Mouse (Mus musculus) forebrain, embryonic 13.5 days (tissue): ENCODE measurements around the gene Alg14. TPM values are rescaled to one million over a fixed set of nuclear protein-coding genes. Genes with fewer than 3 reads are reported as not detected.

Experiments used
- ATAC-seq: fragments of 200-750 bp; cut with Nextera tagmentation; 2 replicates; pipeline ENCODE4 v1.8.0; 2017
- H3K27ac ChIP-seq: fragments of 300-500 bp; sonication (generic); 2 replicates; pipeline ENCODE4 v1.5.1; 2015; ENCODE audit warnings: inconsistent platforms, mild to moderate bottlenecking, moderate library complexity
- H3K27me3 ChIP-seq: fragments of 300-500 bp; sonication (generic); 2 replicates; pipeline ENCODE4 v1.6.1; 2015; ENCODE audit warnings: mild to moderate bottlenecking, inconsistent platforms
- H3K36me3 ChIP-seq: fragments of 300-500 bp; sonication (generic); 2 replicates; pipeline ENCODE4 v1.6.1; 2015; ENCODE audit warnings: mild to moderate bottlenecking, inconsistent platforms; ENCODE audit not compliant: poor library complexity, severe bottlenecking
- H3K4me1 ChIP-seq: fragments of 300-500 bp; sonication (generic); 2 replicates; pipeline ENCODE4 v1.6.1; 2015; ENCODE audit warnings: inconsistent platforms
- H3K4me2 ChIP-seq: fragments of 300-500 bp; sonication (generic); 2 replicates; pipeline ENCODE4 v1.6.1; 2015; ENCODE audit warnings: inconsistent platforms, mild to moderate bottlenecking, moderate library complexity
- H3K4me3 ChIP-seq: fragments of 300-500 bp; sonication (generic); 2 replicates; pipeline ENCODE4 v1.5.1; 2015; ENCODE audit warnings: mild to moderate bottlenecking, inconsistent platforms
- H3K9ac ChIP-seq: fragments of 300-500 bp; sonication (generic); 2 replicates; pipeline ENCODE4 v1.6.1; 2015; ENCODE audit warnings: mild to moderate bottlenecking, inconsistent platforms
- H3K9me3 ChIP-seq: fragments of 300-500 bp; sonication (generic); replicated peaks from 2 replicates; pipeline ENCODE4 v1.6.1; 2016; ENCODE audit warnings: inconsistent platforms
- WGBS: fragments of 180-500 bp; shearing (Covaris S2); methylation state at CpG from one replicate; pipeline ENCODE4 v1.1.7; 2015; 5-methylcytosine and 5-hydroxymethylcytosine counted together
- polyA plus RNA-seq: library from polyadenylated mRNA; unstranded; fragments of >200 nt; fragmentation: Nextera tagmentation; extraction: Ambion mirVana; gene quantifications from 2 replicates; pipeline ENCODE4 v1.2.1, GENCODE M21; 2015

Gene Alg14
- polyA plus RNA-seq, 1 experiment from 2014 or later, result 34.8 TPM

- Histone ChIP-seq H3K36me3 (0 out of 2 replicates have a peak, but pooled peaks cover 2% of the 10 kb centered on the region), H3K4me3 (no peak overlapping the region), H3K4me2 (no peak overlapping the region), H3K9ac (no peak overlapping the region), H3K27ac (no peak overlapping the region), H3K9me3 (no peaks in the 10 kb centered on the region), H3K4me1 (no peaks in the 10 kb centered on the region), H3K27me3 (no peaks in the 10 kb centered on the region)
- ATAC-seq, result no peak
- 91% methylated on average over 6 of the region's 6 CpGs for WGBS
Observed at GRCm38 (mm10) chr3:121314149-121314548, 22.6 kb downstream of the Alg14 start.

GRCm38 (mm10) chr3:121315498-121315897 is 23.9 kb downstream of the Alg14 start:
- Histone ChIP-seq H3K4me1 (no peaks in the 10 kb centered on the region), H3K4me3 (no peak overlapping the region), H3K27ac (no peak overlapping the region), H3K9ac (no peak overlapping the region), H3K36me3 (0 out of 2 replicates have a peak, but pooled peaks cover 2% of the 10 kb centered on the region), H3K4me2 (no peak overlapping the region), H3K9me3 (no peaks in the 10 kb centered on the region), H3K27me3 (no peaks in the 10 kb centered on the region)
- 97% methylated on average over 7 of the region's 7 CpGs for WGBS
- no peak for ATAC-seq

- H3K4me2 ChIP-seq, result no peak overlapping the region
- no peaks in the 10 kb centered on the region for H3K4me1 ChIP-seq
- H3K4me3 ChIP-seq, result no peak overlapping the region
- no peak for ATAC-seq
- H3K27ac ChIP-seq, result no peak overlapping the region
- peaks cover 8% of the 10 kb centered on the region; the same call in 1 of the 2 replicates for H3K36me3 ChIP-seq
- 94% methylated on average over 6 of the region's 6 CpGs for WGBS
- no peaks in the 10 kb centered on the region for H3K27me3 ChIP-seq
- H3K9me3 ChIP-seq, result no peaks in the 10 kb centered on the region
- H3K9ac ChIP-seq, result no peak overlapping the region
Observed at GRCm38 (mm10) chr3:121319906-121320305, 28.3 kb downstream of the Alg14 start.

GRCm38 (mm10) chr3:121320896-121321295 is 29.3 kb downstream of the Alg14 start:
- no peak overlapping the region for H3K9ac ChIP-seq
- ATAC-seq, result no peak
- no peaks in the 10 kb centered on the region for H3K4me1 ChIP-seq
- peaks cover 7% of the 10 kb centered on the region; the same call in 1 of the 2 replicates for H3K36me3 ChIP-seq
- 52% methylated on average over 1 of the region's 1 CpGs for WGBS
- H3K27me3 ChIP-seq, result no peaks in the 10 kb centered on the region
- no peaks in the 10 kb centered on the region for H3K9me3 ChIP-seq
- no peak overlapping the region for H3K27ac ChIP-seq
- no peak overlapping the region for H3K4me2 ChIP-seq
- H3K4me3 ChIP-seq, result no peak overlapping the region

GRCm38 (mm10) chr3:121323371-121323770 is 31.8 kb downstream of the Alg14 start:
- no peak overlapping the region for H3K4me2 ChIP-seq
- H3K27me3 ChIP-seq, result no peaks in the 10 kb centered on the region
- H3K9ac ChIP-seq, result no peak overlapping the region
- 97% methylated on average over 15 of the region's 15 CpGs for WGBS
- H3K4me1 ChIP-seq, result no peaks in the 10 kb centered on the region
- no peaks in the 10 kb centered on the region for H3K9me3 ChIP-seq
- no peak for ATAC-seq
- H3K27ac ChIP-seq, result no peak overlapping the region
- H3K4me3 ChIP-seq, result no peak overlapping the region
- H3K36me3 ChIP-seq, result peaks cover 6% of the 10 kb centered on the region; the same call in 1 of the 2 replicates

GRCm38 (mm10) chr3:121327406-121327805 is 35.8 kb downstream of the Alg14 start:
- peaks cover 3% of the 10 kb centered on the region; the same call in 1 of the 2 replicates for H3K36me3 ChIP-seq
- no peaks in the 10 kb centered on the region for H3K27me3 ChIP-seq
- no peak for ATAC-seq
- H3K4me1 ChIP-seq, result peaks cover 3% of the 10 kb centered on the region; the same call in 1 of the 2 replicates
- no peaks in the 10 kb centered on the region for H3K9me3 ChIP-seq
- no peak overlapping the region for H3K27ac ChIP-seq
- no peak overlapping the region for H3K9ac ChIP-seq
- H3K4me2 ChIP-seq, result no peak overlapping the region
- 73% methylated on average over 5 of the region's 5 CpGs for WGBS
- no peak overlapping the region for H3K4me3 ChIP-seq

GRCm38 (mm10) chr3:121329647-121330046 is 38.1 kb downstream of the Alg14 start:
- H3K4me2 ChIP-seq, result no peak overlapping the region
- no peaks in the 10 kb centered on the region for H3K36me3 ChIP-seq
- ATAC-seq, result no peak
- no peaks in the 10 kb centered on the region for H3K27me3 ChIP-seq
- H3K9me3 ChIP-seq, result no peaks in the 10 kb centered on the region
- H3K4me3 ChIP-seq, result no peak overlapping the region
- no peak overlapping the region for H3K9ac ChIP-seq
- WGBS, result 68% methylated on average over 10 of the region's 10 CpGs
- H3K4me1 ChIP-seq, result peaks cover 3% of the 10 kb centered on the region; the same call in 1 of the 2 replicates
- H3K27ac ChIP-seq, result no peak overlapping the region

- H3K9me3 ChIP-seq, result no peaks in the 10 kb centered on the region
- WGBS, result 65% methylated on average over 7 of the region's 7 CpGs
- H3K4me3 ChIP-seq, result no peak overlapping the region
- no peak overlapping the region for H3K27ac ChIP-seq
- H3K4me1 ChIP-seq, result peaks cover 3% of the 10 kb centered on the region; the same call in 1 of the 2 replicates
- no peak overlapping the region for H3K4me2 ChIP-seq
- no peaks in the 10 kb centered on the region for H3K36me3 ChIP-seq
- no peaks in the 10 kb centered on the region for H3K27me3 ChIP-seq
- no peak for ATAC-seq
- H3K9ac ChIP-seq, result no peak overlapping the region
Observed at GRCm38 (mm10) chr3:121330244-121330646, 38.7 kb downstream of the Alg14 start.

- Histone ChIP-seq H3K36me3 (no peaks in the 10 kb centered on the region), H3K27me3 (no peaks in the 10 kb centered on the region), H3K4me1 (peaks cover 10% of the 10 kb centered on the region), H3K27ac (no peak overlapping the region), H3K9ac (no peak overlapping the region), H3K4me3 (no peak overlapping the region), H3K9me3 (no peaks in the 10 kb centered on the region), H3K4me2 (no peak overlapping the region)
- ATAC-seq, result no peak
- WGBS, result 84% methylated on average over 6 of the region's 6 CpGs
Observed at GRCm38 (mm10) chr3:121336234-121336890, 44.8 kb downstream of the Alg14 start.

GRCm38 (mm10) chr3:121338687-121339086 is 47.1 kb downstream of the Alg14 start:
- Histone ChIP-seq H3K27me3 (no peaks in the 10 kb centered on the region), H3K9ac (no peak overlapping the region), H3K4me3 (no peak overlapping the region), H3K4me1 (peaks cover 10% of the 10 kb centered on the region), H3K36me3 (no peaks in the 10 kb centered on the region), H3K9me3 (no peaks in the 10 kb centered on the region), H3K27ac (no peak overlapping the region), H3K4me2 (no peak overlapping the region)
- WGBS, result 64% methylated on average over 2 of the region's 2 CpGs
- no peak for ATAC-seq

GRCm38 (mm10) chr3:121340321-121340761 is 48.8 kb downstream of the Alg14 start:
- no peaks in the 10 kb centered on the region for H3K27me3 ChIP-seq
- no peak overlapping the region for H3K4me2 ChIP-seq
- no peaks in the 10 kb centered on the region for H3K9me3 ChIP-seq
- ATAC-seq, result no peak
- no peaks in the 10 kb centered on the region for H3K36me3 ChIP-seq
- peaks cover 24% of the 10 kb centered on the region for H3K4me1 ChIP-seq
- no peak overlapping the region for H3K27ac ChIP-seq
- no peak overlapping the region for H3K9ac ChIP-seq
- H3K4me3 ChIP-seq, result no peak overlapping the region
- WGBS, result 76% methylated on average over 7 of the region's 7 CpGs

GRCm38 (mm10) chr3:121343224-121343623 is 51.7 kb downstream of the Alg14 start:
- WGBS, result 75% methylated on average over 7 of the region's 7 CpGs
- ATAC-seq, result no peak

More at GRCm38 (mm10) chr3:121343224-121343623, 51.7 kb downstream of the Alg14 start:
- Histone ChIP-seq H3K4me3 (no peak overlapping the region), H3K27me3 (no peaks in the 10 kb centered on the region), H3K9me3 (no peaks in the 10 kb centered on the region), H3K4me1 (peaks cover 32% of the 10 kb centered on the region), H3K4me2 (no peak overlapping the region), H3K36me3 (no peaks in the 10 kb centered on the region), H3K27ac (no peak overlapping the region), H3K9ac (no peak overlapping the region)
